Mouse (Mus musculus) right cerebral cortex, postnatal 36 days (tissue): ENCODE results near the gene Cry2.
"Not testable (repeated sequence)": the region's sequence is repeated elsewhere in the genome, so short reads cannot be mapped to it uniquely, and the experiment has no call there.

Experiments
- DNase-seq, 2 experiments: peaks; one replicate each; pipeline ENCODE4 v3.0.0; 2022; ENCODE audit warnings: low spot score in 2 of 2, mixed read lengths in 1 of 2

Gene Cry2

DNA sequence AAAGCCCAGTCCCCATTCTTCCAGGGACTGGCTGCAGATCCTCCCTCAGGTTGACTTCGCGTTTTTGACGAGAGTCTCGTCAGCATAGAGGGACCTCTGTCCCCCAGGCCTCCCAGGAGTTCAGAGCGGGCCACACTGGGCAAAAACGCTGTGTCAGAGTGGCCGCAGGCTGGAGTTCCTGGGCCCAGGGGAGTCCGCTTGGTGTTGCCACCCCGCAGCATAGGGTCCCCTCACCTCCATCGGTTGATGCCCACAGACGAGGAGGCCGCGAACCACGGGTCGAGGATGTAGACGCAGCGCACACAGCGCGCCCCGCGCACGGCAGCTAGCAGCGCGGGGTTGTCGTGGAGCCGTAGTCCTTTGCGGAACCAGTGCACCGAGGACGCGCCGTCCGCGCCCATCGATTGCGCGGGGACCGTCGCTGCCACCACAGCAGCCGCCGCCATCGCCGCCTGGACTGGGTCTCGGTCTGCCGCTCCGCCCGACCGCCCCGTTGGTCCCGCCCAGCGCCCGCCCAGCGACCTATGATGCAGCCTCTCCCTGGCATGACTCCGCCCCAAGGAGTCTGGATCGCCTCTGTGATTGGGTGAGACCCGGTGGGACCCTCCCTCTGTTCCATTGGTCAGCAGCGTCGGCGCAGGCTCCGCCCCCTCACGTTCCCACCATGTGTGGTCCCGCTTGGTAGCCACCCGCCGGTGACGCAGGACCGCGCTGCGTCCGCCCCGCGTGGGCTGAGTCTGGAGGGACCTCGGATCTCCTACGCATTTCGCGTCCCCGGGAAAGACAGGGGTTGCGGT, at the start of gene Cry2:
Cry2 (minus strand) TSS at position 466 of the 797 bp plus-strand sequence.
- peak; percentile 99 for DNase-seq

- DNase-seq: no peak
These were observed 49.7 kb upstream of the Cry2 start for GRCm38 (mm10) chr2:92483505-92483904.

- DNase-seq: no peak
These were observed 48.7 kb upstream of the Cry2 start for GRCm38 (mm10) chr2:92482551-92482950.

- no peak for DNase-seq
These were observed 44.5 kb upstream of the Cry2 start for GRCm38 (mm10) chr2:92478313-92478688.

- no peak for DNase-seq
These were observed 43.9 kb upstream of the Cry2 start for GRCm38 (mm10) chr2:92477672-92478312.

GRCm38 (mm10) chr2:92476580-92476979, 42.7 kb upstream of the Cry2 start:
- not testable (repeated sequence) for DNase-seq

- DNase-seq: no peak
These were observed 41.9 kb upstream of the Cry2 start for GRCm38 (mm10) chr2:92475711-92476110.

GRCm38 (mm10) chr2:92474920-92475319, 41.1 kb upstream of the Cry2 start:
- DNase-seq: no peak

DNA sequence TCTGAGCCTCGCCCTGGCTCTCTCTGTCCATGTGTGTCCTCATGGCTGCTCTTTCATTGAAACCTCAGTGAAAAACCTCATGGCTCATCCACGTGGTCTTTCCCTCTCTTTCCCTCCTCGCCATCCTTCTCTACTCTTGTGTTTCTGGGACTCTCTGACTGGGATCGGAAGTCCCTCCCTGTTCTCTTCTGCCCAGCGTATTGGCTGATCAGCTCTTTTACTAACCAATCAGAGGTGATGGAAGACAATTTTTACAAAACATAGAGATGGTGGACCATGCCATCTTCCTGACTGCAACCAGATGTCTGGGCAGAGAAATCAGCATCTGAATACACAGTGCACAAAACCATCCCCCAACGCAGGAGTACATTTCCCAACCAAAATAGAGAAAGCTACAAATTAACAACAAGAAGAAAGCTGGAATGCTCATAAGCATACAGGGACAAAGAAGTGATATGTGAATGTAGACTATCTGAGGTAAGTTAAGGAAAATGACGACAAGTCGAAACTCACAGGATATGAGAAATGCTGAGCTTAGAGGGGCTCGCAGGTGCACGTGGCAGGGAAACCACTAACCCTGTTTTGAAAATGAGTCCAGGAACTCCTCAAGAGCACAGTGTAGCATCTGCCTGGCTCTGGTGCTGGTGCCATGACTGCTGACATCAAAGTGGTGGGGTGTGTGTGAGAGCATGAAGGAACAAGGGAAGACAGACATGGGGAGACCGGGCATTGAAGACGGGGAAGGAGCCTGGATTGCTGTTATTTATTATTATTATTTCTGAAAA, 38.2 kb upstream of the Cry2 start:
- no peak for DNase-seq

DNA sequence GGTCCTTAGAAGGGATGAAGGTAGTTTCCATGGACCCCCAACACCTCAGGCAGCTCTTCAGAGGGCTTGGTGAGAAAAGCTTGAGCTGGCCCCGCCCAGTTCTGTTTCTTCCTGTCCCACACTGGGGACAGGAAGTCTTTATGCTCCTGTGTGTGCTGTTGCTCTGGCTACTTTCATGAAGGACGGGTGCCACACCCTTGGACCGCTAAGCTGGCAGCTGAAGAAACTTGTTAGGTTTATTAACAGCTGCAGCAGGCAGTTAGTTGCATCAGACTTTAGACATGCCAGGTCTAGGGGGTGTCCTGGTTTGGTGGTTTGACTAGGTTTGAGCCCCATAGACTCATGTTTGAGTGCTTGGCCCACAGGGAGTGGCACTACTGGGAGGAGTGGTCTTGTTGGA, 30.8 kb upstream of the Cry2 start:
- DNase-seq: no peak

GRCm38 (mm10) chr2:92461215-92461614, 27.4 kb upstream of the Cry2 start:
- DNase-seq: no peak

DNA sequence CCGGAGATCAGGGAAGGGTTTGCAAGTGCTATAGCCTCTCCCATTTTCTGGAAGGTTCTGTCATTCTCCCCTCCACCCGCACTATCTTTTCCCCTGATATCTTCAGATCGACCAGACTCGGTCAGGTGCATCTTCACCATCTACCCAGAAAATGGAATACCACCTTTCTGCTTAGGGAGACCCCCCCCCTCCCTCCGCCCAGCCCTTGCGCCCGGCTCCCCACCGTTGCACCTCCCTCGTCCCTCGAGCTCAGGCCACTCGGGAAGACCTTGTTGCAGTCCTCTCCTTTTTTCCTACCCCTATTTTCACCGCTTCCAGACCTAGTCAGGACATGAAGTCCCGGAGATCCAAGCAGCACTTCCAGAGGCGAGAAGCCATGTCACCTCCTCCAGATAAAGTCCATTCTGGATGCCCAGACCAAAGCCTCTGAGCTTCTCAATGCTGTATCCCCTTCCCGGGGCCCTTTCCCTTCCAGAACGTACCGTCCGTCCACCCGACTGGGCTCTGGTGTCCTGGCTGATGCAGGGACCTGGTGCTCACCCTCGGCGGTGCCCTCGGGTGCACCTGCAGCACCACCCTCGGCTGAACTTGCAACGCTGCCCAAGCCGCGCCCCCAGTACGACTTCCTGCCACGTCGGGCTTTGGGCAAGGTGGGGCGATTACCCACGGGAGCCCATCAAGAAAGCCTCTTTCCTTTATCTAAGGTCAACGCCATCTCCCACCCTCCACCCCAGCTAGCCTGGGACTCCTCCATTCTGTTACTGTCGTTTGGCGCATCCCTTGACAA, 26.3 kb upstream of the Cry2 start, which contains the start of gene Slc35c1:
Slc35c1 (minus strand) TSS at position 618 of the 787 bp plus-strand sequence.
- no peak for DNase-seq

- peak; percentile 75 to 79 for DNase-seq
These were observed 25.5 kb upstream of the Cry2 start for GRCm38 (mm10) chr2:92459141-92459920.

DNA sequence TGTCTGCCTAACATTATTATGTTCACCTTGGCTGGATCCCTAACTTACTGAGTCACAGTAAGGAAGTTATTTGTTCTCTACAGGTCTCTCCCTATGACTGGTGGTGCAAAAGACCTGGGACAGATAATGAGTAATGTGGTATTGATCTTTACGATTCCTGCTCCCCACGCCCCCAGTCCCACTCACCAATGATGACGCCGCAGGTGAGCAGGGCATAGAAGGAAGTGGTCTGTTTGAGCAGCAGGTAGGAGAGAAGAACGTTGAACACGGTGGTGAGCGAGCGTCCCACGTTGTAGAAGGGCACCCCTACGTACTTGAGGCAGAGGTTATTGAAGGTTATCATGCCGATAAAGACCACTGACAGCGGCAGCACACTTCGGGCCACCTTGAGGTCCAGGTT, 24.6 kb upstream of the Cry2 start:
- DNase-seq: no peak

DNA sequence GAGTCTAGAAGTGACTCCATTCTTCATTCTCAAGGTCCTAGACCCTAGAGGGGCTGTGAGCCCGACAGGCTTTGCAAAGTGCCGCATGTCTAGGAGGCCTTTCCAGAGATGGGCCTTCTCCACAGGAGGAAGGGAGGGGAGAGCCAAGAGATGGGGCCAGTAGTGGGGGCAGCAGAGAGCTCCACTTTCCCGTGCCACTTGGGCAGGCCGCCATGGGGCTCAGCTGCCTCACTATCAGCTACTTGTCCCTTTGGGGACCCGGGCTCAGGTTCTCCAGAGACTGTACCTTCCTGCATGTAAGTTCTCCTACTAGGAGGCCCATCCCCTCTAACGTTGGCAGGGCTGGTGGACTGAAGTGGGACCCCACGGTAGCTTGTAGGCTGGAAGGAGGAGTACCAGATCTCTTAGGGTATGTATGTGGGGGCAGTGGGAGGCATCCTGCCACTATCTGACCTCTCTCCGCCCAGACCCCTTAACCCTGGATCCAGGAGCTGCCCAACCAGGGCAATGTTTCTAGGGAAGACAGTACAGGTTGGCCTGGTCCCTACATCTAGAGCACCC, 23.2 kb upstream of the Cry2 start:
- DNase-seq: no peak

DNA sequence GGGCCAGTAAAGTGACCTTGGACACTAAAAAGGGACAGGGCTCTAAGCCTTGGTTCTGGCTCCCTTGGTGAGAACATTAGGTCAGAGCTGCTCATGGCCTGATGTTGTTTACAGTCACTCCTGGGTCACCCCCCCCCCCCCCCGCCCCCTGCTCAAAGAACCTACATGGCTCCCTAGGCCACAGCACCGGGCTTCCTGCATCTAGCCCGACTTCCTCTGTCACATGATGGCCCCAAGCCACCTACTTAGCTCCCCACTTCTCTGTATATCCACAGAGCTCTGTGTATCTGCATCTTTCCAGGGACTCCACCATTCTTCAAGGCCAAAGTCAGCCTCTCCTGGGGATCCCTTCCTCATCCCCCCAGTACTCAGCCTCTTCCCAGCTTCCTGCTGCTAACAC, 21.9 kb upstream of the Cry2 start:
- DNase-seq: no peak

- DNase-seq: no peak
These were observed 20.3 kb upstream of the Cry2 start for GRCm38 (mm10) chr2:92454166-92454565.

GRCm38 (mm10) chr2:92451126-92451525, 17.3 kb upstream of the Cry2 start:
- no peak for DNase-seq

GRCm38 (mm10) chr2:92447121-92447740, 13.4 kb upstream of the Cry2 start:
- DNase-seq: no peak

- DNase-seq: no peak
These were observed 12.8 kb upstream of the Cry2 start for GRCm38 (mm10) chr2:92446656-92447055.
